Mouse (Mus musculus): ENCODE results near the gene Nr1d1. TPM values are rescaled to one million over a fixed set of nuclear protein-coding genes. Genes with fewer than 3 reads are reported as not detected.

The Nr1d1 gene
- total RNA-seq, 1 experiment = 2.9 TPM

DNA sequence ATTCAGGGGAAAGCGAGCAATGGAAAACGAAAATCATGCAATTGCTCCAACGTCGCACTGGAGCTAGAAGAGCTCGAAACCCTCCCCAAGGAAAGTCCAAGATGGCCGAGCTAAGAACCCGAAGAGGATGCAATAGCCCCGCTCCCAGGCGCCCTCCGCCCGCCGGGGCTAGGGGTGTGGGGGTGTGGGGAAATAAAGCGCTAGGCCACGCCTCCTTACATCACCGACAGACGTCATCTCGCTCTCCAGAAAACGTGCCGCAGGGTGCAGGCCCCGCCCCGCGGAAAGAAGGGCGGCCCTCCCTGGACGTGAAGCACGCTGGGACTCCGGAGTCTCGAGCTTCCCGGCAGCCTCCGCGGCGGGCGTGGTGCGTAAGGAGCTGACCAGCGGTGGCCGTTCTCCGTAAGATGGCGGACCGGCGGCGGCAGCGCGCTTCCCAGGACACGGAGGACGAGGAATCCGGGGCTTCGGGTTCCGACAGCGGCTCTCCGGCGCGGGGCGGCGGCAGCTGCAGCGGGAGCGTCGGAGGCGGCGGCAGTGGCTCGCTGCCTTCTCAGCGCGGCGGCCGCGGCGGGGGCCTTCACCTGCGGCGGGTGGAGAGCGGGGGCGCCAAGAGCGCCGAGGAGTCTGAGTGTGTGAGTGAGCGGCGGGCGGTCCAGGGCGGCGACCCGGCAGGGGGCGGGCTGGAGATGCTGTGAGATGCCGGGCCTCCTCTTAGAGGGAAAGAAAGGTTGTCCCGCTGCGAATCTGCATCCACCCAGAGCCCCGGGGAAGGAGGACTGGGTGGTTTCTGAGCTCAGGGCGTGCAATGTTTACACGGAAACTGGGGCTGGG, 34.5 kb upstream of the Nr1d1 start:
- peak; percentile 94 for DNase-seq (ENCODE audit: low read depth, low spot score)
- Histone ChIP-seq H3K9ac (ENCODE audit: insufficient read depth, low read depth, low read length, poor library complexity, severe bottlenecking) (peak overlapping the region; percentile 96), H3K4me1 (ENCODE audit: control insufficient read depth in 2 of 2, insufficient read depth in 2 of 2, low read length in 2 of 2, poor library complexity in 1 of 2) (no peaks in the 10 kb centered on the region), H3K27ac (ENCODE audit: insufficient read depth, low read depth, low read length, poor library complexity, severe bottlenecking) (peak overlapping the region; percentile 95), H3K4me3 (ENCODE audit: insufficient read depth in 1 of 2, low read depth in 1 of 2, low read length in 2 of 2, poor library complexity in 1 of 2, severe bottlenecking in 1 of 2) (peak overlapping the region; percentile 92 to 96), H3K36me3 (ENCODE audit: control insufficient read depth, insufficient read depth, low read length, poor library complexity, severe bottlenecking) (peaks cover 27% of the 10 kb centered on the region), H3K9me3 (ENCODE audit: control insufficient read depth, insufficient read depth, low read depth, low read length) (peaks cover 22% of the 10 kb centered on the region)
- in situ Hi-C loops (cut with MboI; ENCODE audit: low sequenced_read_pairs in 2 of 2, unreplicated experiment in 2 of 2) = no loop called here
- no peak for TF ChIP-seq MAFK (IDR thresholded peaks at IDR 0.05; ENCODE audit: insufficient read depth, low read depth, low read length)
- TF ChIP-seq ZC3H11A (IDR thresholded peaks at IDR 0.05; ENCODE audit: borderline replicate concordance, low read depth, low read length) = no peak
- TF ChIP-seq ZNF384 (IDR thresholded peaks at IDR 0.05; ENCODE audit: low read depth, low read length) = no peak
- TF ChIP-seq CHD2 (IDR thresholded peaks at IDR 0.05; ENCODE audit: low read depth, low read length) = no peak
- TF ChIP-seq HCFC1 (IDR thresholded peaks at IDR 0.05; ENCODE audit: borderline replicate concordance, insufficient read depth, low read length) = peak; percentile 43; the same call in 1 of the 2 replicates

DNA sequence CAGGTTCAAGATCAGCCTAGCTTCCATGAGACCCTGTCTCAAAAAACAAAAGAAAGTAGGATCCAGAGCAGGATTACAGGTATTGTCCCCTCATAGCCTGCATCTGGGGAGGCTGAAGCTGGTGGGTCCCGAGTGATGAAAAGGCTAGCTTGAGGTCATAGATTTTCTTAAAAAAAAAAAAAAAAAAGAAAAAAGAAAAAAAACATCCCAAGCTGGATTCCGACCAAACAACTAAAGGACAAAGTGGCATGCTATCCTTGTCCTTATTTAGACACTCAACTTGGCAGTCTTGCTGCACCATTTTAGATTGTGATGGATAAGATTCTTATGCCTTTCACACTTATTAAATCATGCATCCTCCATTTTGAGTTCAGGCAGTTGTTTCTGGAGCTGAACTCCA, 33.3 kb upstream of the Nr1d1 start:
- H3K27ac ChIP-seq (ENCODE audit: insufficient read depth, low read depth, low read length, poor library complexity, severe bottlenecking) = no peak overlapping the region
- peaks cover 33% of the 10 kb centered on the region for H3K36me3 ChIP-seq (ENCODE audit: control insufficient read depth, insufficient read depth, low read length, poor library complexity, severe bottlenecking)
- no peaks in the 10 kb centered on the region for H3K4me1 ChIP-seq (ENCODE audit: control insufficient read depth in 2 of 2, insufficient read depth in 2 of 2, low read length in 2 of 2, poor library complexity in 1 of 2)
- in situ Hi-C loops (cut with MboI; ENCODE audit: low sequenced_read_pairs in 2 of 2, unreplicated experiment in 2 of 2) = no loop called here
- TF ChIP-seq HCFC1 (IDR thresholded peaks at IDR 0.05; ENCODE audit: borderline replicate concordance, insufficient read depth, low read length) (no peak), ZNF384 (IDR thresholded peaks at IDR 0.05; ENCODE audit: low read depth, low read length) (peak; percentile 75), ZC3H11A (IDR thresholded peaks at IDR 0.05; ENCODE audit: borderline replicate concordance, low read depth, low read length) (no peak), MAFK (IDR thresholded peaks at IDR 0.05; ENCODE audit: insufficient read depth, low read depth, low read length) (no peak), CHD2 (IDR thresholded peaks at IDR 0.05; ENCODE audit: low read depth, low read length) (no peak)
- H3K4me3 ChIP-seq (ENCODE audit: insufficient read depth in 1 of 2, low read depth in 1 of 2, low read length in 2 of 2, poor library complexity in 1 of 2, severe bottlenecking in 1 of 2) = no peak overlapping the region
- no peak for DNase-seq (ENCODE audit: low read depth, low spot score)
- peaks cover 22% of the 10 kb centered on the region for H3K9me3 ChIP-seq (ENCODE audit: control insufficient read depth, insufficient read depth, low read depth, low read length)
- no peak overlapping the region for H3K9ac ChIP-seq (ENCODE audit: insufficient read depth, low read depth, low read length, poor library complexity, severe bottlenecking)

DNA sequence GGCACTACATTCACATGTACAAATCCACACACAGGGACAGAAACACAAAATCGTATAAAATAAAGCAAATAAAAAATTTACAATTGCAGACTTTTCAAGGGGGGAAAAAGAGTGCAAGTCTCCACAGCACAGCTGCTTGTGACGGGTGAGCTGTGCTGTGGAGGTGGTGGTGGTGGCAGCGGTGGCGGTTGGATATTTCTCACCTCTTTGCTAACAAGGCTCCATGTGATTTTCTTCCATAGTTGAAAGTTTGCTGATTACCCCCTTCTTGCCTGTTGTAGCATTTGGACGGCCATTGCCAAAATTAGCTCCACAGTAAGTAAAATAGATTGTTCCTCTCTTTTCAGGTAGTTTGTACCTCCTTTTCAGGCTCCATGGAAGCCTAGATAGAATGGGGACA, 29.5 kb upstream of the Nr1d1 start, which contains the start of gene Casc3:
TSS of gene Casc3 (plus strand) at position 301 of the 400 bp plus-strand sequence.
- no peaks in the 10 kb centered on the region for H3K4me1 ChIP-seq (ENCODE audit: control insufficient read depth in 2 of 2, insufficient read depth in 2 of 2, low read length in 2 of 2, poor library complexity in 1 of 2)
- no peak within 1 kb of the TSS for H3K4me3 ChIP-seq (ENCODE audit: insufficient read depth in 1 of 2, low read depth in 1 of 2, low read length in 2 of 2, poor library complexity in 1 of 2, severe bottlenecking in 1 of 2)
- no peak within 1 kb of the TSS for H3K9ac ChIP-seq (ENCODE audit: insufficient read depth, low read depth, low read length, poor library complexity, severe bottlenecking)
- no peak for DNase-seq (ENCODE audit: low read depth, low spot score)
- TF ChIP-seq HCFC1 (IDR thresholded peaks at IDR 0.05; ENCODE audit: borderline replicate concordance, insufficient read depth, low read length) = no peak
- no peak for TF ChIP-seq ZNF384 (IDR thresholded peaks at IDR 0.05; ENCODE audit: low read depth, low read length)
- TF ChIP-seq MAFK (IDR thresholded peaks at IDR 0.05; ENCODE audit: insufficient read depth, low read depth, low read length) = no peak
- TF ChIP-seq CHD2 (IDR thresholded peaks at IDR 0.05; ENCODE audit: low read depth, low read length) = no peak
- no peak for TF ChIP-seq ZC3H11A (IDR thresholded peaks at IDR 0.05; ENCODE audit: borderline replicate concordance, low read depth, low read length)
- no peak within 1 kb of the TSS for H3K27ac ChIP-seq (ENCODE audit: insufficient read depth, low read depth, low read length, poor library complexity, severe bottlenecking)
- peaks cover 22% of the 10 kb centered on the region for H3K9me3 ChIP-seq (ENCODE audit: control insufficient read depth, insufficient read depth, low read depth, low read length)
- H3K36me3 ChIP-seq (ENCODE audit: control insufficient read depth, insufficient read depth, low read length, poor library complexity, severe bottlenecking) = peaks cover 44% of the 10 kb centered on the region
- in situ Hi-C loops (cut with MboI; ENCODE audit: low sequenced_read_pairs in 2 of 2, unreplicated experiment in 2 of 2) = no loop called here

DNA sequence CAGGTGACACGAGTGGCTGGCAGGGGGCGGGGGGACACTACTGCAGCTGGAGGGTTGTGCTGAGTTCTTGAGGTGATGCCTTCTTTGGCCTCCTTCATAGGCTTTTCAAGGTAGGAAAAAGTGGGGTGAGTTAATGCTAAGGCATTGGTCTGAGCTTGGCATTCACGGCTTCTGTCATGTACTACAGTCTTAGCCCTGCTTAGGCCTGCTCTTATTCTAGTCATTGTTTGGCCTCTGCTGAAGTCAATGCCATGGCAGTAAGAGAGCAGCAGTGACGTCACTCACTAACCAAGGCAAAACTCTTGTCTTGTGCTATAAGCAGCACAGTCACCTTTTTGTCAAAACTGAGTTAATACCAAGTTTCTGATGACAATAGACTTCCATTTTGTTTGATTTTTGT, 22.8 kb upstream of the Nr1d1 start:
- no peak for TF ChIP-seq ZNF384 (IDR thresholded peaks at IDR 0.05; ENCODE audit: low read depth, low read length)
- no peak for TF ChIP-seq CHD2 (IDR thresholded peaks at IDR 0.05; ENCODE audit: low read depth, low read length)
- TF ChIP-seq ZC3H11A (IDR thresholded peaks at IDR 0.05; ENCODE audit: borderline replicate concordance, low read depth, low read length) = no peak
- TF ChIP-seq HCFC1 (IDR thresholded peaks at IDR 0.05; ENCODE audit: borderline replicate concordance, insufficient read depth, low read length) = no peak
- no peak for TF ChIP-seq MAFK (IDR thresholded peaks at IDR 0.05; ENCODE audit: insufficient read depth, low read depth, low read length)
- Histone ChIP-seq H3K4me1 (ENCODE audit: control insufficient read depth in 2 of 2, insufficient read depth in 2 of 2, low read length in 2 of 2, poor library complexity in 1 of 2) (peaks cover 0 to 5% of the 10 kb centered on the region in 2 experiments; a peak in 2 of 4 replicates), H3K9me3 (ENCODE audit: control insufficient read depth, insufficient read depth, low read depth, low read length) (no peaks in the 10 kb centered on the region), H3K36me3 (ENCODE audit: control insufficient read depth, insufficient read depth, low read length, poor library complexity, severe bottlenecking) (peaks cover 13% of the 10 kb centered on the region), H3K27ac (ENCODE audit: insufficient read depth, low read depth, low read length, poor library complexity, severe bottlenecking) (no peak overlapping the region), H3K4me3 (ENCODE audit: insufficient read depth in 1 of 2, low read depth in 1 of 2, low read length in 2 of 2, poor library complexity in 1 of 2, severe bottlenecking in 1 of 2) (no peak overlapping the region), H3K9ac (ENCODE audit: insufficient read depth, low read depth, low read length, poor library complexity, severe bottlenecking) (no peak overlapping the region)
- in situ Hi-C loops (cut with MboI; ENCODE audit: low sequenced_read_pairs in 2 of 2, unreplicated experiment in 2 of 2) = no loop called here
- DNase-seq (ENCODE audit: low read depth, low spot score) = no peak

All from ES-E14 (cell line).